Mouse (Mus musculus) intestine, embryonic 16.5 days (tissue): Measurements from ENCODE around the gene Mgat4b. TPM values are rescaled to one million over a fixed set of nuclear protein-coding genes. Genes with fewer than 3 reads are reported as not detected.
A peak's percentile ranks its signal among the peaks of the same experiment; 100 is the strongest.

Source experiments
- ATAC-seq: fragments of 200-750 bp; cut with Nextera tagmentation; 2 replicates; pipeline ENCODE4 v1.8.0; 2017; ENCODE audit warnings: moderate TSS enrichment, moderate library complexity
- H3K27ac ChIP-seq: fragments of 300-500 bp; sonication (generic); 2 replicates; pipeline ENCODE4 v1.5.1; 2014; ENCODE audit warnings: mild to moderate bottlenecking, low read length
- H3K27me3 ChIP-seq: fragments of 300-500 bp; sonication (generic); replicated peaks from 2 replicates; pipeline ENCODE4 v1.6.1; 2014; ENCODE audit warnings: low read length, control low read depth, mixed read lengths; ENCODE audit not compliant: control insufficient read depth, insufficient read depth
- H3K36me3 ChIP-seq: fragments of 300-500 bp; sonication (generic); 2 replicates; pipeline ENCODE4 v1.6.1; 2014; ENCODE audit warnings: low read length, control low read depth; ENCODE audit not compliant: control insufficient read depth, insufficient read depth
- H3K4me1 ChIP-seq: fragments of 300-500 bp; sonication (generic); 2 replicates; pipeline ENCODE4 v1.6.1; 2014; ENCODE audit warnings: low read length, control low read depth, mixed read lengths; ENCODE audit not compliant: control insufficient read depth, insufficient read depth
- H3K4me2 ChIP-seq: fragments of 300-500 bp; sonication (generic); 2 replicates; pipeline ENCODE4 v1.6.1; 2014; ENCODE audit warnings: low read depth, low read length, control low read depth
- H3K4me3 ChIP-seq: fragments of 300-500 bp; sonication (generic); 2 replicates; pipeline ENCODE4 v1.5.1; 2014; ENCODE audit warnings: mild to moderate bottlenecking, low read length
- H3K9ac ChIP-seq: fragments of 300-500 bp; sonication (generic); 2 replicates; pipeline ENCODE4 v1.6.1; 2014; ENCODE audit warnings: low read depth, low read length
- H3K9me3 ChIP-seq: fragments of 300-500 bp; sonication (generic); 2 replicates; pipeline ENCODE4 v1.6.1; 2016; ENCODE audit warnings: low read length, control low read depth; ENCODE audit not compliant: control insufficient read depth
- WGBS: fragments of 180-500 bp; shearing (Covaris S2); extraction: QIAGEN DNeasy Blood & Tissue Kit; methylation state at CpG from one replicate; pipeline ENCODE4 v1.1.7; 2014; 5-methylcytosine and 5-hydroxymethylcytosine counted together
- polyA plus RNA-seq: library from polyadenylated mRNA; unstranded; fragments of >200 nt; fragmentation: Nextera tagmentation; extraction: Ambion mirVana; gene quantifications from 2 replicates; pipeline ENCODE4 v1.2.1, GENCODE M21; 2015

Gene Mgat4b
- polyA plus RNA-seq, 1 experiment from 2014 or later, result 8.2 TPM

DNA sequence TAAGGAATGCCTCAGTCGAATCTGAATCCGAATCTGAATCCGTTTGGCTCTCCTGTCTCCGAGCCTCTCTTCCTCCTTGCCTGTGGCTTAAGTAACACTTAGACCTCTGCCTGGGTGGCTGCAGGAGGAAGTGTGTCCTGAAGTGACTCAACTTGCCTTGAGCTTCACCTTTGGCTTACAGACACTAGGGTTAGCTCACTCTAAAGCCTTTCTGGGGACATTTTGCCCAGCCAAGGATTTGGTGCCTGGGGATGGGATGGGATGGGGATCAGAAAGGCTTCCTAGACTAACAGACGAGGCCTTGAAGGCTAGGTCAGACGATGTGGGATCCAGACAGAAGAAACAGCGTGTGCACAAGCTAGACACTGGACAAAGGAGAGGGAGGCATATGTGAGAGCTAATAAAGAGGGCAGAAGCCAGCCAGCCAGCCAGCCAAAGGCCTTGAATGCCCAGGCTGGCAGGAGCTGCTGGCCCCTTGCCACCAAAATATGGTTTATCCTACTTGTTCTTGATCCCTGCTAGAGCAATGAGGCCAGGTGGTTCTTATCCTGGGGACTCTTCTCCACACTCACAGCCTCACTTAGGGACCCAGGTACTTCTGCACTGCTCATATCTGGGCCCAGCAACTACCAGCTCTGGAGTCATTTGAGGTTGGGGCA is 18.7 kb downstream of the Mgat4b start:
- Histone ChIP-seq H3K27me3 (no peaks in the 10 kb centered on the region), H3K27ac (no peak overlapping the region), H3K4me1 (peaks cover 48% of the 10 kb centered on the region), H3K4me2 (no peak overlapping the region), H3K36me3 (peaks cover 16% of the 10 kb centered on the region), H3K4me3 (no peak overlapping the region), H3K9me3 (no peaks in the 10 kb centered on the region), H3K9ac (no peak overlapping the region)
- ATAC-seq, result no peak
- WGBS, result 62% methylated on average over 7 of the region's 7 CpGs

DNA sequence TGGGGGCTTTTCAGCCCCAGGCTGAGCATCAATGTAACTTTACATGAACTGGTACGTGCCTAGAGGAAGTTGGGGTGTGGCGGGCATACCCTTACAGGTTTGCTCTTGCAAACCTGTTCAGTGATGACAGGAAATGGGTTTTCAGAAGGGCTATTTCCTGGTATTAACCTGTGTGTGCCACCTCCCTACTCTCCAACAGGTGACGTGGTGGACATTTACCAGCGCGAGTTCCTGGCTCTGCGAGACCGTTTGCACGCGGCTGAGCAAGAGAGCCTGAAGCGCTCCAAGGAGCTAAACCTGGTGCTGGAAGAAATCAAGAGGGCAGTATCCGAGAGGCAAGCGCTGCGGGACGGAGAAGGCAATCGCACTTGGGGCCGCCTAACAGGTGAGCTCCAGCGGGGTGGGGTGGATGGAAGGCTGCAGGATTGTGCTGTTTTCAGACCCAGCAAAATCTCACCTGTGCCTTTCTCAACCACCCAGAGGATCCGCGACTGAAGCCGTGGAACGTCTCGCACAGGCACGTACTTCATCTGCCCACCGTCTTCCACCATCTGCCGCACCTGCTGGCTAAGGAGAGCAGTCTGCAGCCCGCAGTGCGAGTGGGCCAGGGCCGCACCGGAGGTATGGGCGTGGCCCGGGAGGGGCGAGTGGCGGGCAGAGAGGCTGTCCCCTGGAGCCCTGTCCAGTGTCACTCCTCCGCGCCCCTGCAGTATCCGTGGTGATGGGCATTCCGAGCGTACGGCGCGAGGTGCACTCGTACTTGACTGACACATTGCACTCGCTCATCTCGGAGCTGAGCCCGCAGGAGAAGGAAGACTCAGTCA is 20.0 kb downstream of the Mgat4b start:
- H3K27me3 ChIP-seq, result no peaks in the 10 kb centered on the region
- H3K36me3 ChIP-seq, result peaks cover 18% of the 10 kb centered on the region
- WGBS, result 37% methylated on average over 45 of the region's 45 CpGs
- H3K27ac ChIP-seq, result peak overlapping the region; percentile 34; the same call in 1 of the 2 replicates
- no peak overlapping the region for H3K9ac ChIP-seq
- H3K4me3 ChIP-seq, result peak overlapping the region; percentile 21; the same call in 1 of the 2 replicates
- peaks cover 48% of the 10 kb centered on the region for H3K4me1 ChIP-seq
- H3K9me3 ChIP-seq, result no peaks in the 10 kb centered on the region
- H3K4me2 ChIP-seq, result peak overlapping the region; percentile 42
- ATAC-seq, result peak; percentile 26; the same call in 1 of the 2 replicates

DNA sequence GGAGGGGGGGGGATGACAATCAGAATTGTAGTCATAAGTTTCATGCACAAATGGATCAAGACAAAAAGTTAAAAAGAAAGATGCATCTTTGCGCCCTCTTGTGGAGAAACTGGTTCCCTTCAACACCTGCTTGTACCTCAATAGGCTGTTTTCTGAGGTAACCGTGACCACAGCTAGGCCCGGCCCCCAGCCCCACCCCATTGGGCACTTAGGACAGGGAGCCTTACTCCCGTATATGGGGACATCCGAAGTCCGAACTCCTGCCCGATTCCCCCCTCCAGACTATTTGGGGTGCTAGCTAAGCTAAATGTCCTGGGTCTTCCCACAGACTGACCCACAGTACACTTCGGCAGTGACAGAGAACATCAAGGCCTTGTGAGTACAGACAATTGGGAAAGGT is 20.7 kb downstream of the Mgat4b start:
- no peaks in the 10 kb centered on the region for H3K9me3 ChIP-seq
- H3K4me3 ChIP-seq, result no peak overlapping the region
- H3K27ac ChIP-seq, result no peak overlapping the region
- WGBS, result 25% methylated on average over 8 of the region's 8 CpGs
- H3K36me3 ChIP-seq, result peaks cover 18% of the 10 kb centered on the region
- no peak for ATAC-seq
- H3K9ac ChIP-seq, result no peak overlapping the region
- H3K4me2 ChIP-seq, result peak overlapping the region; percentile 42
- H3K27me3 ChIP-seq, result no peaks in the 10 kb centered on the region
- H3K4me1 ChIP-seq, result peaks cover 48% of the 10 kb centered on the region

DNA sequence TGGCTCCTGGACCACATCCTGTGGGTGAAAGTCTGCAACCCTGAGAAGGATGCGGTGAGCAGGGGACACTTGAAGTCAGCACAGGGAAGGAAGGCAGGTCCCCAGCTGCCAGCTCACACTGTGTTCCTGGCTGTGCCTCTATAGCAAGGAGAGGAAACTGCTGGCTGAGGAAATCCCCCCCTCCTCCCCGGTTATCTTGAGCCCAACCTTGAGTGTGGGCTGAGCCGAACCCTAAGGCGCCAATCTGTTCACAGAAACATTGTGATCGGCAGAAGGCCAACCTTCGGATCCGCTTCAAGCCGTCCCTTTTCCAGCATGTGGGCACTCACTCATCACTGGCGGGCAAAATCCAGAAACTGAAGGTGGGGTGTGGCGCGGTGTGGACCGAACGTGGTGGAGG is 22.3 kb downstream of the Mgat4b start:
- WGBS, result 94% methylated on average over 13 of the region's 13 CpGs
- Histone ChIP-seq H3K27me3 (no peaks in the 10 kb centered on the region), H3K4me3 (no peak overlapping the region), H3K9ac (no peak overlapping the region), H3K36me3 (peaks cover 18% of the 10 kb centered on the region), H3K9me3 (no peaks in the 10 kb centered on the region), H3K27ac (no peak overlapping the region), H3K4me2 (no peak overlapping the region), H3K4me1 (peaks cover 43% of the 10 kb centered on the region)
- no peak for ATAC-seq

DNA sequence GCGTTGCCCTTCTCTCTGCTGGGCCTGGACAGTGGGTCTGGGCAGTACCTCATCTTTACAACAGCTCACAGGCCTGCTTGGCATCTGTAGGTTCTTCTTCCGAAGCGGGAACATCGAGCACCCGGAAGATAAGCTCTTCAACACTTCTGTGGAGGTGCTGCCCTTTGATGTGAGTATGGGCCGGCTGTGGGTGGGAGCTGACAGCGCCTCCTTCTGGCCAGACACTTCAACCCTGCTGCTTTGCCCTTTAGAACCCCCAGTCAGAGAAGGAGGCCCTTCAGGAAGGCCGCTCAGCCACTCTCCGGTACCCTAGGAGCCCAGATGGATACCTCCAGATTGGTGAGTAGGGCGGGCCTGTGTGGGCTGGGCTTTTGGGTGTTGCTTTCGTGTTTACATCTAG is 23.3 kb downstream of the Mgat4b start:
- 87% methylated on average over 11 of the region's 11 CpGs for WGBS
- Histone ChIP-seq H3K9ac (no peak overlapping the region), H3K27ac (no peak overlapping the region), H3K36me3 (peaks cover 18% of the 10 kb centered on the region), H3K4me3 (no peak overlapping the region), H3K4me1 (peaks cover 41% of the 10 kb centered on the region), H3K27me3 (no peaks in the 10 kb centered on the region), H3K9me3 (no peaks in the 10 kb centered on the region), H3K4me2 (no peak overlapping the region)
- ATAC-seq, result no peak

DNA sequence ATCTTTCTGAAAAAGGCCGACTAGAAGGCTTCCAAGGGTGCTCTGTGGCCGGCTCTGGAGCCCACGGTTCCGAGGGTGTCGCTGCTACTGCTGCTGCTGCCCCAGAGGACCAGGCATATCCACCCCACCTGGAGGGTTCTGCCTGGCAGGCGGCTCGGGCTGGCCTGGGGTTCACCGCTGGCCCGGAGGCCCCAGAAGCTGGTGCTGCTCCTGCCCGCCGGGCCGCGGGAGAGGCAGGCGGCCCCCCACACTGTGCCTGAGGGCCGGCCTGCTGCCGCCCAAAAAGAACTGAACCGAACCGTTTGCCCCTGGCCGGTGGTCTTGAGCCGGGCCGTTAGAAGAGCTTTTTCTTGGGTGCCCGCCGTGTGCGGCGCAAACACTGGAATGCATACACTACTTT is 23.9 kb downstream of the Mgat4b start:
- WGBS, result 96% methylated on average over 25 of the region's 25 CpGs
- H3K27ac ChIP-seq, result no peak overlapping the region
- H3K9ac ChIP-seq, result no peak overlapping the region
- no peaks in the 10 kb centered on the region for H3K9me3 ChIP-seq
- H3K36me3 ChIP-seq, result peaks cover 18% of the 10 kb centered on the region
- no peak for ATAC-seq
- H3K4me1 ChIP-seq, result peaks cover 35% of the 10 kb centered on the region
- H3K4me2 ChIP-seq, result no peak overlapping the region
- no peaks in the 10 kb centered on the region for H3K27me3 ChIP-seq
- H3K4me3 ChIP-seq, result no peak overlapping the region

DNA sequence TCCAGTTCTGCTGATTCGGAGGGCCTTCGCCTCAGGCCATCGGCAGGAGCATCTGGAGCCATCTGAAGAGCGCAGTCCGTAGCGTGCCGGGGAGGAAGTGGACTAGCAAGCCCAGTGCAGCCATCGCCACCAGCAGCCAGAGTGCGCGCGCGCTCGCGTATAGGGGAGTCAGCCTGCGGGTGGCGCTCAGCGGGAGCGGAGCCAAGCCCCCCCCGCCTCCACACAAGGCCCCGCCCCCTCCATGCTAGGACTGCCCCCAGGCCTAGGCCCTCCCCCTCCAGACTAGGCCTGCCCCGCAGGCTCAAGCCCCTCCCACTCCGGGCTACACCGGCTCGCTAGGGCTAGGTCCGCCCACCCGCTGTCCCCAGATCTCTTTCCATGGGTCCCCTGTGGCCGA is 25.8 kb downstream of the Mgat4b start:
- WGBS, result 1% methylated on average over 26 of the region's 27 CpGs
- no peaks in the 10 kb centered on the region for H3K9me3 ChIP-seq
- peak overlapping the region; percentile 63 for H3K9ac ChIP-seq
- peak overlapping the region; percentile 69 for H3K4me3 ChIP-seq
- peak; percentile 94 for ATAC-seq
- H3K36me3 ChIP-seq, result peaks cover 18% of the 10 kb centered on the region
- H3K4me1 ChIP-seq, result peaks cover 20% of the 10 kb centered on the region
- H3K4me2 ChIP-seq, result peak overlapping the region; percentile 96
- H3K27me3 ChIP-seq, result no peaks in the 10 kb centered on the region
- no peak overlapping the region for H3K27ac ChIP-seq

DNA sequence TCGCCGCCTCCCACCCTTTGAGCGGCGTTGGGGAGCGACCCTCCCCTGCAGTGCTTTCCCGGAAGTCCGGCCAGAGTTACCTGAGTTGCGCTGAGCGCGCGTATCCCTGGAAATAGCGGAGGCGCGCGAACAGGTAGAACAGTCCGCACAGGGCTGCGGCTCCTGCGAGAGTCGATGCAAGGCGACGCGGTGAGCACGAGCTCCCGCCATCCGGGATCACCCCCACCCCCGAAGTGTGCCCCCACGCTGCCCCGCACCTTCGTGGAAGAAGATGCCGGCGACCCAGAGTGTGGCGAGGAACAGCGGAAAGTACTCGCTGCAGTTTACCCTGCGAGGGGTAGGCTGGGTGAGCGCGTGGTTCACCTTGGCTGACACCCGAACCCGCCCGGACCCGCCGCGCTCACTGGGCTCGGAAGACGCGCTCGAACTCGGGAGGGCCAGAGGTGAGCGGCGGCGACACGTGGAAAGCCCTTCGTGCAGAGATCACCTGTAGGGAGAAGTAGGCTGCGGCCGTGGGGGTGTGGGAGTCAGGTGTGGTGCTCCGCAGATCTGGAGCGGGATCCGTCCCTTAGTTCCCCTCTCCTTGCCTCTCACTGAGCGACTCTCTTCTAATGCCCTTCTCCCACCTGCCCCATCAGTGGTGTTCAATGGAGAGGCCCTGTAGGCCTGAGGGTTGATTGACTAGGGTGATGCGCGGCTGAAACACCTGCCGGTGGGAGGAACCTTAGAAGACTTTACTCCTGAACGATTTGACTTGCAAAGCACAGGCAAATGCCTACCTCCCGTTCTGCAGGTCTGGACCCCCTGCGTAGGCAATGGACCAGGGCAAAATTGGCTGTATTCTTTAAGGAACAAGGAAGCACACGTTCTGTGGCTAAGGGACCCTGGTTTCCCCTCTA is 26.5 kb downstream of the Mgat4b start:
- Histone ChIP-seq H3K9me3 (no peaks in the 10 kb centered on the region), H3K4me2 (peak overlapping the region; percentile 96), H3K9ac (peak overlapping the region; percentile 63), H3K27ac (peak overlapping the region; percentile 18; the same call in 1 of the 2 replicates), H3K36me3 (peaks cover 18% of the 10 kb centered on the region), H3K4me3 (peak overlapping the region; percentile 69), H3K4me1 (peaks cover 20% of the 10 kb centered on the region), H3K27me3 (no peaks in the 10 kb centered on the region)
- ATAC-seq, result peak; percentile 43
- 2% methylated on average over 66 of the region's 66 CpGs for WGBS

DNA sequence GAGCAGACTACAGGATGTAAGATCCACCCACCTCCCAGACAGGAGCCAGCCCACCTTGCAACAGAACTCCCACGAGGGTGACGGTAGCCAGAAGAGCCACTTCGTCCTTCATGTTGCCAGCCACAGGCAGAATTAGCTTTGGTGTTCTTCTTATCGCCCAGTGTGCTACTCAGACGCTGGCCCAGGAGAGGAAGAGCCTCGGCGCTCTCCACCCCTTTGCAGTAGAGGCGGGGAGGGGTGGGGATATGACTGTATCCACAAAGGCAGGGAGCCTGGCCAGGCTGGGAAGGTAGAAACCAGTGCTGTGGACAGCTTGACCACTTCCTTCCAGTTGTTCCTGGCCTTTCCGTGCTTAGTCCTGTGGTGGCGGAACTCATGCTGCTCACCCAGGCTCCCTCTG is 27.6 kb downstream of the Mgat4b start, which contains the start of gene Ltc4s:
Gene Ltc4s (minus strand): TSS at position 293 of the 400 bp plus-strand sequence.
- no peaks in the 10 kb centered on the region for H3K9me3 ChIP-seq
- no peak within 1 kb of the TSS for H3K27ac ChIP-seq
- peak within 1 kb of the TSS; percentile 69 for H3K4me3 ChIP-seq
- peak within 1 kb of the TSS; percentile 96 for H3K4me2 ChIP-seq
- WGBS, result 40% methylated on average over 10 of the region's 10 CpGs
- peaks cover 20% of the 10 kb centered on the region for H3K4me1 ChIP-seq
- H3K27me3 ChIP-seq, result no peaks in the 10 kb centered on the region
- H3K9ac ChIP-seq, result peak within 1 kb of the TSS; percentile 63; the same call in 1 of the 2 replicates
- H3K36me3 ChIP-seq, result peaks cover 12% of the 10 kb centered on the region
- peak; percentile 13; the same call in 1 of the 2 replicates for ATAC-seq
